Mouse (Mus musculus) neural tube, embryonic 15.5 days (tissue): ENCODE data around the gene Ubald1. TPM values are rescaled to one million over a fixed set of nuclear protein-coding genes. Genes with fewer than 3 reads are reported as not detected.

Experiments used
- ATAC-seq: fragments of 200-750 bp; cut with Nextera tagmentation; 2 replicates; pipeline ENCODE4 v1.8.0; 2017; ENCODE audit warnings: mild to moderate bottlenecking, moderate TSS enrichment, moderate library complexity; ENCODE audit not compliant: low FRiP score
- H3K27ac ChIP-seq: fragments of 300-500 bp; sonication (generic); replicated peaks from 2 replicates; pipeline ENCODE4 v1.5.1; 2015; ENCODE audit warnings: mild to moderate bottlenecking, inconsistent platforms
- H3K27me3 ChIP-seq: fragments of 300-500 bp; sonication (generic); replicated peaks from 2 replicates; pipeline ENCODE4 v1.6.1; 2015; ENCODE audit warnings: inconsistent platforms
- H3K36me3 ChIP-seq: fragments of 300-500 bp; sonication (generic); 2 replicates; pipeline ENCODE4 v1.6.1; 2015; ENCODE audit warnings: inconsistent platforms
- H3K4me1 ChIP-seq: fragments of 300-500 bp; sonication (generic); 2 replicates; pipeline ENCODE4 v1.6.1; 2015; ENCODE audit warnings: inconsistent platforms
- H3K4me2 ChIP-seq: fragments of 300-500 bp; sonication (generic); 2 replicates; pipeline ENCODE4 v1.6.1; 2015; ENCODE audit warnings: inconsistent platforms, mild to moderate bottlenecking, moderate library complexity
- H3K4me3 ChIP-seq: fragments of 300-500 bp; sonication (generic); replicated peaks from 2 replicates; pipeline ENCODE4 v1.5.1; 2015; ENCODE audit warnings: mild to moderate bottlenecking, inconsistent platforms
- H3K9ac ChIP-seq: fragments of 300-500 bp; sonication (generic); replicated peaks from 2 replicates; pipeline ENCODE4 v1.6.1; 2015; ENCODE audit warnings: mild to moderate bottlenecking, inconsistent platforms
- H3K9me3 ChIP-seq: fragments of 300-500 bp; sonication (generic); replicated peaks from 2 replicates; pipeline ENCODE4 v1.6.1; 2016; ENCODE audit warnings: inconsistent platforms
- WGBS: fragments of 180-500 bp; shearing (Covaris S2); methylation state at CpG from one replicate; pipeline ENCODE4 v1.1.7; 2015; ENCODE audit warnings: mixed read lengths; 5-methylcytosine and 5-hydroxymethylcytosine counted together
- polyA plus RNA-seq: library from polyadenylated mRNA; unstranded; fragments of >200 nt; fragmentation: Nextera tagmentation; extraction: Ambion mirVana; gene quantifications from 2 replicates; pipeline ENCODE4 v1.2.1, GENCODE M21; 2015

Gene Ubald1
- polyA plus RNA-seq, 1 experiment from 2014 or later, result 66.0 TPM

- no peak overlapping the region for H3K27ac ChIP-seq
- no peaks in the 10 kb centered on the region for H3K27me3 ChIP-seq
- H3K9me3 ChIP-seq, result no peaks in the 10 kb centered on the region
- H3K9ac ChIP-seq, result no peak overlapping the region
- ATAC-seq, result no peak
- peaks cover 10% of the 10 kb centered on the region; the same call in 1 of the 2 replicates for H3K4me1 ChIP-seq
- no peak overlapping the region for H3K4me2 ChIP-seq
- 98% methylated on average over 8 of the region's 8 CpGs for whole genome bisulfite sequencing
- H3K4me3 ChIP-seq, result no peak overlapping the region
- peaks cover 62% of the 10 kb centered on the region for H3K36me3 ChIP-seq
These were observed 30.6 kb upstream of the Ubald1 start for GRCm38 (mm10) chr16:4910758-4911157.

- WGBS, result 98% methylated on average over 2 of the region's 2 CpGs
- no peak overlapping the region for H3K27ac ChIP-seq
- no peak overlapping the region for H3K9ac ChIP-seq
- ATAC-seq, result no peak
- no peak overlapping the region for H3K4me2 ChIP-seq
- no peaks in the 10 kb centered on the region for H3K9me3 ChIP-seq
- no peak overlapping the region for H3K4me3 ChIP-seq
- peaks cover 54% of the 10 kb centered on the region for H3K36me3 ChIP-seq
- H3K4me1 ChIP-seq, result peaks cover 12% of the 10 kb centered on the region; the same call in 1 of the 2 replicates
- no peaks in the 10 kb centered on the region for H3K27me3 ChIP-seq
These were observed 29.6 kb upstream of the Ubald1 start for GRCm38 (mm10) chr16:4909745-4910144.

GRCm38 (mm10) chr16:4907972-4908371 lies 27.9 kb upstream of the Ubald1 start:
- H3K27ac ChIP-seq, result no peak overlapping the region
- no peak for ATAC-seq
- H3K4me2 ChIP-seq, result no peak overlapping the region
- 53% methylated on average over 5 of the region's 5 CpGs for WGBS
- H3K36me3 ChIP-seq, result peaks cover 42% of the 10 kb centered on the region
- H3K4me3 ChIP-seq, result no peak overlapping the region
- no peaks in the 10 kb centered on the region for H3K9me3 ChIP-seq
- no peak overlapping the region for H3K9ac ChIP-seq
- H3K27me3 ChIP-seq, result no peaks in the 10 kb centered on the region
- 0 out of 2 replicates have a peak, but pooled peaks cover 7% of the 10 kb centered on the region for H3K4me1 ChIP-seq

GRCm38 (mm10) chr16:4907386-4907785 lies 27.3 kb upstream of the Ubald1 start:
- no peak overlapping the region for H3K4me3 ChIP-seq
- H3K27me3 ChIP-seq, result no peaks in the 10 kb centered on the region
- no peak overlapping the region for H3K27ac ChIP-seq
- H3K9ac ChIP-seq, result no peak overlapping the region
- H3K4me1 ChIP-seq, result 0 out of 2 replicates have a peak, but pooled peaks cover 9% of the 10 kb centered on the region
- peaks cover 36% of the 10 kb centered on the region for H3K36me3 ChIP-seq
- WGBS, result 68% methylated on average over 2 of the region's 2 CpGs
- ATAC-seq, result no peak
- H3K9me3 ChIP-seq, result no peaks in the 10 kb centered on the region
- no peak overlapping the region for H3K4me2 ChIP-seq

GRCm38 (mm10) chr16:4906559-4906958 lies 26.4 kb upstream of the Ubald1 start:
- Histone ChIP-seq H3K4me3 (no peak overlapping the region), H3K36me3 (peaks cover 29% of the 10 kb centered on the region), H3K9ac (no peak overlapping the region), H3K27ac (no peak overlapping the region), H3K4me1 (peaks cover 15% of the 10 kb centered on the region), H3K9me3 (no peaks in the 10 kb centered on the region), H3K4me2 (no peak overlapping the region), H3K27me3 (no peaks in the 10 kb centered on the region)
- no peak for ATAC-seq

GRCm38 (mm10) chr16:4905591-4905990 lies 25.5 kb upstream of the Ubald1 start:
- WGBS, result 67% methylated on average over 1 of the region's 1 CpGs
- Histone ChIP-seq H3K27ac (no peak overlapping the region), H3K9me3 (no peaks in the 10 kb centered on the region), H3K4me1 (peaks cover 17% of the 10 kb centered on the region), H3K36me3 (peaks cover 19% of the 10 kb centered on the region), H3K9ac (no peak overlapping the region), H3K4me2 (no peak overlapping the region), H3K4me3 (no peak overlapping the region), H3K27me3 (no peaks in the 10 kb centered on the region)
- ATAC-seq, result no peak

- H3K4me3 ChIP-seq, result no peak overlapping the region
- no peak overlapping the region for H3K27ac ChIP-seq
- ATAC-seq, result no peak
- no peak overlapping the region for H3K4me2 ChIP-seq
- H3K4me1 ChIP-seq, result peaks cover 17% of the 10 kb centered on the region
- H3K27me3 ChIP-seq, result no peaks in the 10 kb centered on the region
- peaks cover 14% of the 10 kb centered on the region for H3K36me3 ChIP-seq
- H3K9me3 ChIP-seq, result no peaks in the 10 kb centered on the region
- WGBS, result 94% methylated on average over 3 of the region's 3 CpGs
- no peak overlapping the region for H3K9ac ChIP-seq
These were observed 24.8 kb upstream of the Ubald1 start for GRCm38 (mm10) chr16:4904878-4905277.

GRCm38 (mm10) chr16:4903491-4904102 lies 23.5 kb upstream of the Ubald1 start:
- WGBS, result 84% methylated on average over 6 of the region's 6 CpGs
- no peaks in the 10 kb centered on the region for H3K27me3 ChIP-seq

GRCm38 (mm10) chr16:4902390-4902789 lies 22.3 kb upstream of the Ubald1 start:
- Histone ChIP-seq H3K36me3 (peaks cover 2% of the 10 kb centered on the region; the same call in 1 of the 2 replicates), H3K27me3 (no peaks in the 10 kb centered on the region), H3K9ac (no peak overlapping the region), H3K4me1 (peaks cover 16% of the 10 kb centered on the region), H3K4me2 (no peak overlapping the region), H3K4me3 (no peak overlapping the region), H3K27ac (no peak overlapping the region), H3K9me3 (no peaks in the 10 kb centered on the region)
- ATAC-seq, result no peak
- 75% methylated on average over 2 of the region's 2 CpGs for WGBS

More at GRCm38 (mm10) chr16:4903491-4904102, 23.5 kb upstream of the Ubald1 start:
- ATAC-seq, result no peak
- Histone ChIP-seq H3K4me3 (no peak overlapping the region), H3K27ac (no peak overlapping the region), H3K4me1 (peaks cover 17% of the 10 kb centered on the region), H3K36me3 (peaks cover 7% of the 10 kb centered on the region; the same call in 1 of the 2 replicates), H3K9ac (no peak overlapping the region), H3K4me2 (no peak overlapping the region), H3K9me3 (no peaks in the 10 kb centered on the region)

GRCm38 (mm10) chr16:4901167-4901566 lies 21.1 kb upstream of the Ubald1 start:
- no peaks in the 10 kb centered on the region for H3K36me3 ChIP-seq

GRCm38 (mm10) chr16:4899711-4900110 lies 19.6 kb upstream of the Ubald1 start:
- Histone ChIP-seq H3K27me3 (no peaks in the 10 kb centered on the region), H3K4me2 (no peak overlapping the region), H3K9ac (no peak overlapping the region), H3K36me3 (no peaks in the 10 kb centered on the region), H3K4me3 (no peak overlapping the region), H3K27ac (no peak overlapping the region), H3K4me1 (peaks cover 21% of the 10 kb centered on the region), H3K9me3 (no peaks in the 10 kb centered on the region)
- ATAC-seq, result no peak
- WGBS, result 74% methylated on average over 2 of the region's 2 CpGs

More at GRCm38 (mm10) chr16:4901167-4901566, 21.1 kb upstream of the Ubald1 start:
- ATAC-seq, result no peak
- Histone ChIP-seq H3K4me2 (no peak overlapping the region), H3K9me3 (no peaks in the 10 kb centered on the region), H3K4me1 (peaks cover 21% of the 10 kb centered on the region), H3K9ac (no peak overlapping the region), H3K27ac (no peak overlapping the region), H3K4me3 (no peak overlapping the region), H3K27me3 (no peaks in the 10 kb centered on the region)
- WGBS, result 38% methylated on average over 7 of the region's 7 CpGs

- 84% methylated on average over 6 of the region's 6 CpGs for WGBS
- ATAC-seq, result no peak
- no peak overlapping the region for H3K4me3 ChIP-seq
These were observed 18.8 kb upstream of the Ubald1 start for GRCm38 (mm10) chr16:4898881-4899280.

More at GRCm38 (mm10) chr16:4898881-4899280, 18.8 kb upstream of the Ubald1 start:
- Histone ChIP-seq H3K9ac (no peak overlapping the region), H3K4me2 (no peak overlapping the region), H3K9me3 (no peaks in the 10 kb centered on the region), H3K36me3 (no peaks in the 10 kb centered on the region), H3K4me1 (peaks cover 23% of the 10 kb centered on the region), H3K27me3 (no peaks in the 10 kb centered on the region), H3K27ac (no peak overlapping the region)
